Mouse (Mus musculus) adrenal gland, adult 2 months (tissue): ENCODE results near the gene Leng1. TPM values are rescaled to one million over a fixed set of nuclear protein-coding genes. Genes with fewer than 3 reads are reported as not detected.
A peak's percentile ranks its signal among the peaks of the same experiment; 100 is the strongest.
"Not testable (repeated sequence)": the region's sequence is repeated elsewhere in the genome, so short reads cannot be mapped to it uniquely, and the experiment has no call there.

Source experiments
- DNase-seq: peaks from one replicate; pipeline ENCODE4 v3.0.0; 2021
- long read RNA-seq: library from polyadenylated mRNA; stranded (forward); transcript quantifications from one replicate; pipeline ENCODE4 v2.0.0, GENCODE M21; 2021
- polyA plus RNA-seq: library from polyadenylated mRNA; depleted of rRNA; stranded (reverse); fragments of >200 nt; gene quantifications from 2 replicates; pipeline ENCODE4 v1.2.3, GENCODE M21; 2012; rRNA removed
- total RNA-seq, 2 experiments: library from RNA; stranded (reverse); gene quantifications; 2 replicates each; pipeline ENCODE4 v1.2.3; 2021

Gene Leng1
- total RNA-seq: 10 to 100 TPM; 13.2 to 14.4 TPM
- 2.9 and 3.1 TPM in 2 replicates for polyA plus RNA-seq
- long read RNA-seq, transcript Leng1-201 (4 exons, 2,222 nt): major isoform, 23 of 24 reads
- long read RNA-seq, partial matches to known transcripts: 0 of 24 reads
- long read RNA-seq, other reads (novel, unspliced or antisense): 1 of 24 reads

GRCm38 (mm10) chr7:3665215-3666114, at the start of gene Leng1:
Gene Leng1 (minus strand): TSS chr7:3665840.
- peak; percentile 98 for DNase-seq

- DNase-seq: no peak
Observed at GRCm38 (mm10) chr7:3715249-3715648, 49.6 kb upstream of the Leng1 start.

GRCm38 (mm10) chr7:3712264-3712942, 46.8 kb upstream of the Leng1 start:
- no peak for DNase-seq

GRCm38 (mm10) chr7:3709000-3709399, 43.4 kb upstream of the Leng1 start:
- no peak for DNase-seq

- not testable (repeated sequence) for DNase-seq
Observed at GRCm38 (mm10) chr7:3708447-3708980, 42.9 kb upstream of the Leng1 start.

GRCm38 (mm10) chr7:3707568-3708413, 42.2 kb upstream of the Leng1 start:
- DNase-seq: no peak

- no peak for DNase-seq
Observed at GRCm38 (mm10) chr7:3707027-3707426, 41.4 kb upstream of the Leng1 start.

GRCm38 (mm10) chr7:3706343-3706934, 40.8 kb upstream of the Leng1 start:
- DNase-seq: no peak

GRCm38 (mm10) chr7:3705911-3706310, 40.3 kb upstream of the Leng1 start:
- DNase-seq: no peak

GRCm38 (mm10) chr7:3705461-3705860, 39.8 kb upstream of the Leng1 start:
- DNase-seq: peak; percentile 36

GRCm38 (mm10) chr7:3704475-3704874, 38.8 kb upstream of the Leng1 start:
- no peak for DNase-seq

GRCm38 (mm10) chr7:3703879-3704441, 38.3 kb upstream of the Leng1 start, which contains the start of gene Rps9:
Gene Rps9 (plus strand): TSS chr7:3703993.
- peak; percentile 96 for DNase-seq

- no peak for DNase-seq
Observed at GRCm38 (mm10) chr7:3703148-3703878, 37.7 kb upstream of the Leng1 start.

- DNase-seq: no peak
Observed at GRCm38 (mm10) chr7:3698471-3698870, 32.8 kb upstream of the Leng1 start.

GRCm38 (mm10) chr7:3694949-3695305, 29.3 kb upstream of the Leng1 start:
- not testable (repeated sequence) for DNase-seq

GRCm38 (mm10) chr7:3694076-3694948, 28.7 kb upstream of the Leng1 start:
- DNase-seq: peak; percentile 86

- DNase-seq: no peak
Observed at GRCm38 (mm10) chr7:3693809-3694075, 28.1 kb upstream of the Leng1 start.

GRCm38 (mm10) chr7:3692987-3693808, 27.6 kb upstream of the Leng1 start, which contains the start of gene Mboat7:
Gene Mboat7 (minus strand): TSS chr7:3693523.
- peak; percentile 98 for DNase-seq
